Mouse (Mus musculus) forebrain, embryonic 12.5 days (tissue): ENCODE data around the gene Tbc1d32. TPM values are rescaled to one million over a fixed set of nuclear protein-coding genes. Genes with fewer than 3 reads are reported as not detected.
"Not testable (repeated sequence)": the region's sequence is repeated elsewhere in the genome, so short reads cannot be mapped to it uniquely, and the experiment has no call there.

Experiments used
- ATAC-seq: fragments of 200-750 bp; cut with Nextera tagmentation; 2 replicates; pipeline ENCODE4 v1.8.0; 2017; ENCODE audit warnings: moderate TSS enrichment; ENCODE audit not compliant: low FRiP score
- H3K27ac ChIP-seq: fragments of 300-500 bp; sonication (generic); 2 replicates; pipeline ENCODE4 v1.5.1; 2016; ENCODE audit warnings: mild to moderate bottlenecking
- H3K27me3 ChIP-seq: fragments of 300-500 bp; sonication (generic); 2 replicates; pipeline ENCODE4 v1.6.1; 2016; ENCODE audit warnings: mild to moderate bottlenecking
- H3K36me3 ChIP-seq: fragments of 300-500 bp; sonication (generic); replicated peaks from 2 replicates; pipeline ENCODE4 v1.6.1; 2016; ENCODE audit warnings: mild to moderate bottlenecking
- H3K4me1 ChIP-seq: fragments of 300-500 bp; sonication (generic); 2 replicates; pipeline ENCODE4 v1.6.1; 2016
- H3K4me2 ChIP-seq: fragments of 300-500 bp; sonication (generic); 2 replicates; pipeline ENCODE4 v1.6.1; 2016; ENCODE audit warnings: mild to moderate bottlenecking, moderate library complexity
- H3K4me3 ChIP-seq: fragments of 300-500 bp; sonication (generic); replicated peaks from 2 replicates; pipeline ENCODE4 v1.5.1; 2016; ENCODE audit warnings: mild to moderate bottlenecking
- H3K9ac ChIP-seq: fragments of 300-500 bp; sonication (generic); 2 replicates; pipeline ENCODE4 v1.6.1; 2016; ENCODE audit warnings: mild to moderate bottlenecking
- H3K9me3 ChIP-seq: fragments of 300-500 bp; sonication (generic); 2 replicates; pipeline ENCODE4 v1.6.1; 2016
- WGBS: fragments of 180-500 bp; shearing (Covaris S2); methylation state at CpG from one replicate; pipeline ENCODE4 v1.1.7; 2016; 5-methylcytosine and 5-hydroxymethylcytosine counted together
- polyA plus RNA-seq: library from polyadenylated mRNA; unstranded; fragments of >200 nt; fragmentation: Nextera tagmentation; extraction: Ambion mirVana; gene quantifications from 2 replicates; pipeline ENCODE4 v1.2.1, GENCODE M21; 2016

Gene Tbc1d32
- polyA plus RNA-seq, result 4.5 and 5.0 TPM in 2 replicates

DNA sequence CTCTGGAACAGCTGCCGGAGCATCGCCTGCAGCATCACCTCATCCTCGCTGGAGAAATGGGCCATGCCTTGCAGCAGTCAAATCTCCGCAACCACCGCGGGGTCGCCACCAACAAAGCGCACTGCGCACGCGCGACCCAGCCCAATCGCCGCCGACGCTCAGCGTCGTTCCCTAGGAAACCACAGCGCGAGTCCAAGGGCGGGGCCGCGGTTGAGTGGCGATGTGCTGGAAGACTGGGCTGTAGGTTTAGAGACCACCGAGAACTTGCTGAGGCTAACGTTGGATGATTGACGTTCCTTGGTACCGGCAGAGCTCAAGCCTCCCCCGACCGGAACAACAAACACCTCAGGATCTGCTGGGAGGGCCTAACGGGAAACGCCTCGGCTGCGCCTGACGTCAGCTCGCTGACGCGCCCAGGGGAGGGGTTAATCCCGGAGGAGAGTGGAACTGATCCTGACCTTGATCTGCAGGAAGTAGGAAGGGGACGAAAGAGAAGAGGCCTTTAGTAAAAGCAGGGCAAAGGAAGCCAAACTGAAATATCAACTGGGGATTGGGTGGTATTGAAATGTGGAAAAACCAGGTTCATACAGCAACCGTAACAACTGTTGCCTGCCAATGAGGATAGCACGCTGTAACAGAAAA, at the start of gene Tbc1d32:
TSS of gene Tbc1d32 (minus strand) at position 122 of the 642 bp plus-strand sequence.
- Histone ChIP-seq H3K4me1 (peaks cover 6% of the 10 kb centered on the region), H3K27me3 (no peaks in the 10 kb centered on the region), H3K4me2 (peak within 1 kb of the TSS; percentile 57), H3K36me3 (no peaks in the 10 kb centered on the region), H3K9me3 (no peaks in the 10 kb centered on the region), H3K4me3 (peak within 1 kb of the TSS; percentile 59), H3K9ac (peak within 1 kb of the TSS; percentile 63), H3K27ac (peak within 1 kb of the TSS; percentile 95)
- ATAC-seq, result peak; percentile 97
- 4% methylated on average over 42 of the region's 42 CpGs for WGBS

DNA sequence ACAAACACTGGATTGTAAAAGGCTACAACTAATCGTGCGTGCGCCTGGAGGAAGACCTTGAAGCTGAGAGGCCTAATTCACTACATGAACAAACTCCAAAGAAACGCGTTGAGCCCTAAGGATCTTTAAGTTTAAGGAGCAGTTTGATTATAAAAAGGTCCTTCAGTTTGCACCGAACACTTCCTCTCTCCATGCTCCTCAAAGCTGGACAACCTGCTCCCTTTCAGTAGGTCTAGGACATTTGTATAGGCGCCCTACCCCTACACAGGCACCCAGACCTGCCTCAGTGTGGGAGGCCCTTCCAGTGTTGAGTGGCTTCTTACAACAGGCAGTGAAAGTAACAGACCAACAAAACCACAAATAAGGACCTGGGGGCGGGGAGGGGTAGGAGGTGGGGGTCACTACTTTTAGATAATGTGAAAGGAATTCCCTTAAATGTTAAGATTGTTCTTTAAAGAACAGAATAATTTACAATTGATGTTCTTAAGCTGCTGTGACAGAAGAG, 666 bp downstream of the Tbc1d32 start:
- H3K9me3 ChIP-seq, result no peaks in the 10 kb centered on the region
- peak overlapping the region; percentile 63 for H3K9ac ChIP-seq
- no peaks in the 10 kb centered on the region for H3K27me3 ChIP-seq
- ATAC-seq, result peak; percentile 31; the same call in 1 of the 2 replicates
- no peak overlapping the region for H3K27ac ChIP-seq
- 67% methylated on average over 8 of the region's 8 CpGs for WGBS
- peak overlapping the region; percentile 59 for H3K4me3 ChIP-seq
- peaks cover 6% of the 10 kb centered on the region for H3K4me1 ChIP-seq
- H3K36me3 ChIP-seq, result no peaks in the 10 kb centered on the region
- H3K4me2 ChIP-seq, result peak overlapping the region; percentile 57

DNA sequence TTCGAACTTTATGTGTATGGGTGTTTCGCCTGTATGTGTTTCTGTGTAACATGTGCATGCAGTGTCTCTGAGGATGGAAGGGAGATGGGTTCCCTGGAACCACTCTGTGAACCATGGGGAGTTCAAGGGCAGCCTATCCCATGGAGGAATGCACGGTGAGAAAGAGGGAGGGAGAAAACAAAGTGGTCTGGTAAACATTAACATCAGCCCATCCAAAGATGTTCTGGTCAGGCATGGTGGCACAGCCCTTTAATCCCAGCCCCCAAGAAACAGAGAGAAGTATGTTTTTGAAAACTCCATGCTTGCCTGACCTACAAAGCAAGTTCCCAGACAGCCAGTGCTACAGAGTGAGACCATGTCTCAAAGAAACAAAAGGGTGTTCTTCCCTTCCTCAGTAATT, 12.7 kb downstream of the Tbc1d32 start:
- Histone ChIP-seq H3K27ac (no peak overlapping the region), H3K27me3 (no peaks in the 10 kb centered on the region), H3K4me3 (no peak overlapping the region), H3K9me3 (no peaks in the 10 kb centered on the region), H3K4me2 (no peak overlapping the region), H3K9ac (no peak overlapping the region), H3K4me1 (no peaks in the 10 kb centered on the region), H3K36me3 (no peaks in the 10 kb centered on the region)
- WGBS, result 80% methylated on average over 3 of the region's 3 CpGs
- ATAC-seq, result no peak

DNA sequence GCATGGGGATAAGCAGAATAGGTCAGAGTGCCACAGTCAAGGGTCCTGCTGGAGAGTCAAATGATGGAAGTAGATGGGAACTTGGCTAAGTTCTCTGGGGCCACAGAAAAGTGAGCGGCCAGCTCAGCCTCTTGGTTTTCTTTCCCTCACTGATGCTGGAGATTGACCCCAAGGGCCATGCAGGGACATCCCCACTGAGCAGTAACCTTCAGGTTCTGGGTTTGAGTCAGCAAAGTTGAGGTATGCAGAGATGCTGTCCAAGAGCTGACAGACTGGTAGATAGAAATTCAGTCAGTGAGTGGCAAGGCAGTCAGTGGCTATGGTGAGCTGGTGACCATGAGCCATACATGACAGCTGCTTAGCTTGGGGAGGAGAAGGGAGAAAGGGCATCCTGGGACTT, 18.1 kb downstream of the Tbc1d32 start:
- WGBS, result 83% methylated on average over 1 of the region's 1 CpGs
- ATAC-seq, result no peak

DNA sequence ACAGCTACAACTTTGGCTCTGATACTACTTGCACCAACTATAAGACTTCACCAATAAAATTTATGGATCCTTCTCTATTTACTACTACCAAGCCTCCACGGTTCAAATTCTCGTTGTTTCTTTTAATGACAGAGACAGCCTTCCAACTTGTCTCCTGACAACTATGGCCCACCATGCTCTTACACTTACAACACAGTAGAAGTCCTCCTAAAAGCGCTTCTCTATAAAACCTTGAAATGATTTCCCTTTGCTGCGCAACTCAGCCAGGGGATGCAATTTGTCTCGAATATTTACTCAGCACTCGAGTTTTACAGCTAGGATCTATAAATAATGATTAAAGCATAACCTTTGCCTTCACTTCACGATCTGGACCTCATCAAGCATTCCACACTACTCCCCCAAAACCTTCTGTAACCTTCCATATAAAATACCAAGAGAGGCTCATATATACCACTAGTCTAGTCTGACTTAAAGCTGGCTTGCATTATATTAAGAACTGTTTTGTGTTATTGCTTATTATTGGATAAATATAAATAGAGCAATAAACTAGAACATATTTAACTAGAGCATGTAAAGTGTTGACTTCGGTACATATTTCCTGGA, 21.6 kb downstream of the Tbc1d32 start:
- WGBS, result 92% methylated on average over 8 of the region's 8 CpGs

More for the DNA sequence above, 18.1 kb downstream of the Tbc1d32 start:
- Histone ChIP-seq H3K36me3 (no peaks in the 10 kb centered on the region), H3K4me3 (no peak overlapping the region), H3K27me3 (no peaks in the 10 kb centered on the region), H3K9ac (no peak overlapping the region), H3K4me1 (no peaks in the 10 kb centered on the region), H3K27ac (no peak overlapping the region), H3K9me3 (no peaks in the 10 kb centered on the region), H3K4me2 (no peak overlapping the region)

DNA sequence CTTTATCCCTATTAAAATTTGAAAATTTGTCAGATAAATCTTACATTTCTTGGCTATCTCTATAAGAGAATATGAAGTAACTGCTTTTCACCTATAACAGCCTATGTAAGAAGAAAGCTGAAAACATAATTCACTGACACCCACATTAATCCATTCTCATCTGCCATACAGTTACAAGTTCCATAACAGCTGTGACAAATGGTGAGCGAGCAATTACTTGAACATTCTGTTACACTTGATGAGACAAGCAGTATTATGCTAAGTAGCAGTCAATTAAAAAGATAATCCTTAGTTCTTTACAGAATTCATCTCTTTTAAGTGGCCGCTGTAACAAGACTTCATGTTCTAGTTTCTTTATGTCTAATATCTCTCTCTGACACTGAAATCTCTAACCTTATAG, 24.1 kb downstream of the Tbc1d32 start:
- Histone ChIP-seq H3K27me3 (no peaks in the 10 kb centered on the region), H3K4me2 (no peak overlapping the region), H3K4me1 (no peaks in the 10 kb centered on the region), H3K9ac (no peak overlapping the region), H3K36me3 (no peaks in the 10 kb centered on the region), H3K27ac (no peak overlapping the region), H3K9me3 (no peaks in the 10 kb centered on the region), H3K4me3 (no peak overlapping the region)
- no peak for ATAC-seq
- whole genome bisulfite sequencing, result 91% methylated on average over 2 of the region's 2 CpGs

More for the DNA sequence above, 21.6 kb downstream of the Tbc1d32 start:
- no peak overlapping the region for H3K27ac ChIP-seq
- no peak overlapping the region for H3K4me3 ChIP-seq
- no peaks in the 10 kb centered on the region for H3K36me3 ChIP-seq
- no peak for ATAC-seq
- H3K9ac ChIP-seq, result no peak overlapping the region
- no peaks in the 10 kb centered on the region for H3K4me1 ChIP-seq
- H3K9me3 ChIP-seq, result no peaks in the 10 kb centered on the region
- no peaks in the 10 kb centered on the region for H3K27me3 ChIP-seq
- no peak overlapping the region for H3K4me2 ChIP-seq

DNA sequence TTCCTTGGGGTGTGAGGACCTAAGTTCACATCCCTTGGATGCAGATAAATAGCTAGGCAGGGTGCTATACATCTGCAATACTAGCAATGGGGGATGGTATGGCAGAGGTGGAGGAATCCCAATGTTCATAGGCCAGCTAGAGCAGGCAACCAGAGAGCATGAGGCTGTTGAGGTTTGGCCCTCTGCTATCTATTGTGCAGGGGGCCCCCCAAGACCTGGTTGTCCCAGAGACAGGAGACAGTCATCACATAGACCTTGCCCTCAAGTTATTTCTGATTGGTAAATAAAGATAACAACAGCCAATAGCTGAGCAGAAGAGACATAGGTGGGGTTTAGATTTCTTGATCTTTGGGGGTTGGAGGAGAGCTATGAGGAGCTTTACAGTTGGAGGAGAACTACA, 28.6 kb downstream of the Tbc1d32 start:
- H3K9ac ChIP-seq, result no peak overlapping the region
- H3K4me3 ChIP-seq, result no peak overlapping the region
- H3K36me3 ChIP-seq, result no peaks in the 10 kb centered on the region
- H3K9me3 ChIP-seq, result no peaks in the 10 kb centered on the region
- ATAC-seq, result 0 out of 2 replicates have a peak, but pooled peaks have one; percentile 36
- no peak overlapping the region for H3K27ac ChIP-seq
- H3K27me3 ChIP-seq, result no peaks in the 10 kb centered on the region
- no peaks in the 10 kb centered on the region for H3K4me1 ChIP-seq
- H3K4me2 ChIP-seq, result no peak overlapping the region

DNA sequence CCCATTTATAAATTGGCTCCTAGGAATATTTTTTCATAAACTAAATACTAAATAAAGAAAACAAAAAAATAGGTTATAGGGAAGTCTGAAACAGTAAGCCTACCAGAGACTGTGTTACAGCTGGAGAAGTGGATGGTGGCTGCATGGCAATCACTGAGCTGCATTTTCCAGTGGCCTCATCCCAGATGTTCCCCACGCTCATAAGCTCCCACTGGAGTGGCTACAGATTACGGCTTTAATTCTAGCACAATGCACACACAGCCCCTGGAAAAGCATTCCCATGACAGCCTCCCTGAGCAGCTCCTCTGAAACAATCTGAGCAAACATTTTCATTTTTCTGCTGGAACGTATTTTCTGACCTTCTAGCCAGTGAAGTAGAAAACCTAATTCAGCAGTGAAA, 29.8 kb downstream of the Tbc1d32 start:
- H3K4me2 ChIP-seq, result no peak overlapping the region
- no peak overlapping the region for H3K27ac ChIP-seq
- no peaks in the 10 kb centered on the region for H3K27me3 ChIP-seq
- no peaks in the 10 kb centered on the region for H3K36me3 ChIP-seq
- no peaks in the 10 kb centered on the region for H3K4me1 ChIP-seq
- H3K4me3 ChIP-seq, result no peak overlapping the region
- 73% methylated on average over 3 of the region's 3 CpGs for WGBS
- ATAC-seq, result no peak
- H3K9me3 ChIP-seq, result no peaks in the 10 kb centered on the region
- no peak overlapping the region for H3K9ac ChIP-seq

DNA sequence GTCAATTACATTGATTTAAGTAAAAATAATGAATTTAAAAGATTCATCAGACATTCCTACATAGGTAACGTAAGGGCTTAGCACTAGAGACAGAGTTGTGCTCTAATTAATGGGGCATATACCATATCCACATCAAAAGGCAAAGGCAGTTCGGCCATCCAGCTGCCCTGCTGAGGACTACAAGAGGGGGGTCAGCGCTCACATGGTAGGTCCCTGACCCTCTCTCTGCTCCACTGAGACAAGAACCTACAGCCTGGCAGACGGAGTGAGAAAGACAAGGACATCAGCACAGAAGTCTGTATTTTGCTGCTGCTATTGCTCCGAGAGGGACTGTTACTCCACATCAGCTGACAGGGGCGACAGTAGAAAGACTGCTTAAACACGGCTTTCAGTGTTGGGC, 34.2 kb downstream of the Tbc1d32 start:
- no peaks in the 10 kb centered on the region for H3K9me3 ChIP-seq
- no peak for ATAC-seq
- no peak overlapping the region for H3K27ac ChIP-seq
- no peak overlapping the region for H3K9ac ChIP-seq
- no peak overlapping the region for H3K4me3 ChIP-seq
- no peak overlapping the region for H3K4me2 ChIP-seq
- H3K4me1 ChIP-seq, result no peaks in the 10 kb centered on the region
- H3K27me3 ChIP-seq, result no peaks in the 10 kb centered on the region
- 77% methylated on average over 7 of the region's 7 CpGs for WGBS
- H3K36me3 ChIP-seq, result no peaks in the 10 kb centered on the region

DNA sequence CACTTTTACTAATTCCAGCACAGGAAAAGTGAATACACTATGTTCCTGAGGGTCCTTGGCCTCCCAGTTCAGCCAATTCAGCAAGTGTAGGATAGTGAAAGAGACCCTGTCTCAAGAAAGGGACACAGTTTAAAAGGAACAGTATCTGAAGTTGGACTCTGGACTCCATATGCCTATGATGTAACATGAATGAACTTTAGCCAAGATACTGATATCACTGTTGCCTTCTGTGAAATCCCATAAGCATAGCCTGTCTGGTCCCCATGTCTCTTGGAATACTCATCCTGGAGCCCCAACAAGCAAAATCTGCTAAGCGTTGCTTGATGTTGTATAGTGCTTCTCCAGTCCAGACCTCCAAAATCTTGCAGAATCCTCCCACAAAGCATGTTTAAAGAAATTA, 46.8 kb downstream of the Tbc1d32 start:
- 100% methylated on average over 1 of the region's 1 CpGs for WGBS
- Histone ChIP-seq H3K27ac (no peak overlapping the region), H3K9me3 (no peaks in the 10 kb centered on the region), H3K4me1 (no peaks in the 10 kb centered on the region), H3K4me3 (no peak overlapping the region), H3K9ac (no peak overlapping the region), H3K27me3 (no peaks in the 10 kb centered on the region), H3K4me2 (no peak overlapping the region), H3K36me3 (peaks cover 4% of the 10 kb centered on the region)
- ATAC-seq, result no peak

DNA sequence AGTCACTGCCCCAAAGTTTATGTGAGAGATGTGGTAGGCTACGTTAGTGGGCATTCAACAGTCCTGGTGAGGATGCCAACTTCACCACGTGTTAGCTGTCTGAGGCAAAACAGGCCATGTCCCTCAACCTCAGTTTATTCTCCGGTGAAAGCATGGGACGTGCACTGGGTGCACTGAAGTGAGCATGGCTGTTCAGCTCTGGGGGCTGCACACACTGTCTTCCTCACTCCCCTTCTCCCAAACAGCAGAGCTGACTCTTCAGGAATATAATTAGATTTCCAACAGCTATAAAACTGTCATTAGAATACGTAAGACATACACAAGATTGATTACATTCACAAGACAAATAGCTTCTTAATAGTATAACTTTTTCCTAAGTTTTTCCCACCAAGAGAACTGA, 55.3 kb downstream of the Tbc1d32 start:
- no peak overlapping the region for H3K4me3 ChIP-seq
- H3K4me2 ChIP-seq, result no peak overlapping the region
- no peaks in the 10 kb centered on the region for H3K36me3 ChIP-seq
- no peaks in the 10 kb centered on the region for H3K9me3 ChIP-seq
- no peak for ATAC-seq
- 91% methylated on average over 5 of the region's 5 CpGs for WGBS
- no peak overlapping the region for H3K9ac ChIP-seq
- H3K27ac ChIP-seq, result no peak overlapping the region
- no peaks in the 10 kb centered on the region for H3K27me3 ChIP-seq
- H3K4me1 ChIP-seq, result no peaks in the 10 kb centered on the region

DNA sequence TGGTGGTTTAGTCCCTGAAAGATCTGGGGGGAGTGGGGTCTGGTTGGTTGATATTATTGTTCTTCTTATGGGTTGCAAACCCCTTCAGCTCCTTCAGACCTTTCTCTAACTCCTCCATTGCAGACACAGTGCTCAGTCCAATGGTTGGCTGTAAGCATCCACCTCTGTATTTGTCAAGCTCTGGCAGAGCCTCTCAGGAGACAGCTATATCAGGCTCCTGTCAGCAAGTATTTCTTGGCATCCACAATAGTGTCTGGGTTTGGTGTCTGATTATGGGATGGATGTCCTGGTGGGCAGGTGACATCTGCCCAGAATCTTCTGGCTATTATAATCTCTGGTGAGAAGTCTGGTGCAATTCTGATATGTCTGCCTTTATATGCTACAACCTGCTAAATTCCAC, 60.8 kb downstream of the Tbc1d32 start:
- H3K9me3 ChIP-seq, H3K4me2 ChIP-seq, H3K4me3 ChIP-seq, H3K36me3 ChIP-seq, H3K9ac ChIP-seq, ATAC-seq, H3K27me3 ChIP-seq, H3K4me1 ChIP-seq, H3K27ac ChIP-seq: not testable (repeated sequence)

DNA sequence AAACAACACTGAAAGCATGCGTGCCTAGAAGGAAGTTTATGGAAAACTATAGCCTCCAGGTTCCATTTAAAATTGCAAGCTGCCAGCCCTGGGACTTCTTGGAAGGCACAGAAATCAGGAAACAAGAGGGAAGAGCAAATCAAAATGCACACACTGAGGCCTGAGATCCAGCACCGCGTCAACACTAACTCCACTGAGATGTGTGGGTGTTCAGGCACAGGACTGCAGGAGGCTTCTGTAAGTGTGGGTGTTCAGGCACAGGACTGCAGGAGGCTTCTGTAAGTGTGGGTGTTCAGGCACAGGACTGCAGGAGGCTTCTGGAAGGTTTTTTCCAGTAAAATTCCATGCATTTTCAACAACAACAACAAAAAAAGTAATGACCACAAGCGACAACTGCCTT, 62.7 kb downstream of the Tbc1d32 start:
- Histone ChIP-seq H3K27ac (no peak overlapping the region), H3K27me3 (no peaks in the 10 kb centered on the region), H3K9ac (no peak overlapping the region), H3K4me3 (no peak overlapping the region), H3K4me2 (no peak overlapping the region), H3K4me1 (no peaks in the 10 kb centered on the region), H3K9me3 (no peaks in the 10 kb centered on the region), H3K36me3 (no peaks in the 10 kb centered on the region)
- no peak for ATAC-seq
- WGBS, result 85% methylated on average over 4 of the region's 4 CpGs
